Mouse (Mus musculus) heart, adult 8-10 months (tissue): Measurements from ENCODE around the gene Stxbp3. TPM values are rescaled to one million over a fixed set of nuclear protein-coding genes. Genes with fewer than 3 reads are reported as not detected.
A peak's percentile ranks its signal among the peaks of the same experiment; 100 is the strongest.
"Not testable (repeated sequence)": the region's sequence is repeated elsewhere in the genome, so short reads cannot be mapped to it uniquely, and the experiment has no call there.

Source experiments
- DNase-seq: peaks from one replicate; pipeline ENCODE4 v3.0.0; 2022; ENCODE audit warnings: low spot score
- total RNA-seq, 4 experiments: library from RNA; stranded (reverse); gene quantifications; 2 replicates each; pipeline ENCODE4 v1.2.4; 2022

The Stxbp3 gene
- total RNA-seq, 4 experiments from 2014 or later = 16.7 to 27.6 (median 21.9) TPM

- DNase-seq = no peak
Observed at GRCm38 (mm10) chr3:108857124-108857470, 16.8 kb upstream of the Stxbp3 start.

- no peak for DNase-seq
Observed at GRCm38 (mm10) chr3:108856386-108857123, 16.2 kb upstream of the Stxbp3 start.

- DNase-seq = peak; percentile 64
Observed at GRCm38 (mm10) chr3:108855864-108856263, 15.5 kb upstream of the Stxbp3 start.

- peak; percentile 63 for DNase-seq
Observed at GRCm38 (mm10) chr3:108855371-108855770, 15.0 kb upstream of the Stxbp3 start.

- no peak for DNase-seq
Observed at GRCm38 (mm10) chr3:108853266-108853665, 12.9 kb upstream of the Stxbp3 start.

- no peak for DNase-seq
Observed at GRCm38 (mm10) chr3:108851996-108852697, 11.8 kb upstream of the Stxbp3 start.

GRCm38 (mm10) chr3:108851554-108851953 is 11.2 kb upstream of the Stxbp3 start:
- no peak for DNase-seq

GRCm38 (mm10) chr3:108851075-108851474 is 10.7 kb upstream of the Stxbp3 start:
- no peak for DNase-seq

- DNase-seq = no peak
Observed at GRCm38 (mm10) chr3:108850506-108850905, 10.2 kb upstream of the Stxbp3 start.

GRCm38 (mm10) chr3:108846616-108847015 is 6.3 kb upstream of the Stxbp3 start:
- no peak for DNase-seq

- no peak for DNase-seq
Observed at GRCm38 (mm10) chr3:108844521-108844920, 4.2 kb upstream of the Stxbp3 start.

GRCm38 (mm10) chr3:108844026-108844425 is 3.7 kb upstream of the Stxbp3 start:
- no peak for DNase-seq

- no peak for DNase-seq
Observed at GRCm38 (mm10) chr3:108840716-108841054, 359 bp upstream of the Stxbp3 start.

GRCm38 (mm10) chr3:108839647-108839999 is 703 bp downstream of the Stxbp3 start:
- DNase-seq = peak; percentile 25

- no peak for DNase-seq
Observed at GRCm38 (mm10) chr3:108838980-108839379, 1.3 kb downstream of the Stxbp3 start.

- no peak for DNase-seq
Observed at GRCm38 (mm10) chr3:108836931-108837330, 3.4 kb downstream of the Stxbp3 start.

- not testable (repeated sequence) for DNase-seq
Observed at GRCm38 (mm10) chr3:108833717-108834116, 6.6 kb downstream of the Stxbp3 start.

- no peak for DNase-seq
Observed at GRCm38 (mm10) chr3:108831750-108832149, 8.6 kb downstream of the Stxbp3 start.

- DNase-seq = no peak
Observed at GRCm38 (mm10) chr3:108830493-108830892, 9.8 kb downstream of the Stxbp3 start.

- no peak for DNase-seq
Observed at GRCm38 (mm10) chr3:108815631-108816030, 24.7 kb downstream of the Stxbp3 start.

- no peak for DNase-seq
Observed at GRCm38 (mm10) chr3:108810747-108811263, 29.5 kb downstream of the Stxbp3 start.

- DNase-seq = no peak
Observed at GRCm38 (mm10) chr3:108805622-108806021, 34.7 kb downstream of the Stxbp3 start.

- no peak for DNase-seq
Observed at GRCm38 (mm10) chr3:108798375-108798774, 42.0 kb downstream of the Stxbp3 start.
